Mouse (Mus musculus) ES-E14 (cell line): Measurements from ENCODE around the gene Nmrk1.

Experiments used
- CHD2 ChIP-seq: IDR thresholded peaks from 2 replicates; pipeline ENCODE4 v1.6.1; 2014; ENCODE audit warnings: mild to moderate bottlenecking, low read depth, low read length, inconsistent platforms
- MAFK ChIP-seq: IDR thresholded peaks from 2 replicates; pipeline ENCODE4 v1.6.1; 2014; ENCODE audit warnings: mild to moderate bottlenecking, low read depth, low read length, inconsistent platforms; ENCODE audit not compliant: insufficient read depth
- ZC3H11A ChIP-seq: IDR thresholded peaks from 2 replicates; pipeline ENCODE4 v1.6.1; 2012; ENCODE audit warnings: low read depth, mild to moderate bottlenecking, inconsistent platforms, low read length, borderline replicate concordance
- ZNF384 ChIP-seq: IDR thresholded peaks from 2 replicates; pipeline ENCODE4 v1.6.1; 2012; ENCODE audit warnings: low read depth, low read length, inconsistent platforms

- TF ChIP-seq MAFK (no peak), ZNF384 (no peak), CHD2 (no peak), ZC3H11A (no peak)
Observed at GRCm38 (mm10) chr19:18608975-18609374, 22.8 kb upstream of the Nmrk1 start.
